Mouse (Mus musculus): Measurements from ENCODE around the gene Zbtb16. TPM values are rescaled to one million over a fixed set of nuclear protein-coding genes. Genes with fewer than 3 reads are reported as not detected.

The Zbtb16 gene
- polyA plus RNA-seq, 1 experiment from 2014 or later: 19.7 TPM

DNA sequence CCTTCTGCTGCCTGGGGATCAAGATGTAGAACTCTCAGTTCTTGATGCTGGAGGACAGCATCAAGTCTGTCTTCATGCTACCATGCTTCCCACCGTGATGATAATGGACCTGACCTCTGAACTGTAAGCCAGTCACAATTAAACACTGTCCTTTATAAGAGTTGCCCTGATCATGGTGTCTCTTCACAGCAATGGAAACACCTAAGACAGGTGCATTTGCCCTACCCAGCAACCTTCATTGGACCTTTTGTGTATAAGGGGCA lies 146.4 kb downstream of the Zbtb16 start:
- H3K4me3 ChIP-seq: no peak overlapping the region
- H3K9me3 ChIP-seq (replicated peaks): no peaks in the 10 kb centered on the region
- H3K27me3 ChIP-seq (ENCODE audit: low read depth, poor library complexity, severe bottlenecking): peaks cover 15% of the 10 kb centered on the region; the same call in 1 of the 2 replicates
- H3K4me1 ChIP-seq: peaks cover 60% of the 10 kb centered on the region
- 77% methylated on average over 1 of the region's 1 CpGs for WGBS
- H3K27ac ChIP-seq: no peak overlapping the region
- DNase-seq (ENCODE audit: low spot score): no peak
- H3K36me3 ChIP-seq: no peaks in the 10 kb centered on the region

DNA sequence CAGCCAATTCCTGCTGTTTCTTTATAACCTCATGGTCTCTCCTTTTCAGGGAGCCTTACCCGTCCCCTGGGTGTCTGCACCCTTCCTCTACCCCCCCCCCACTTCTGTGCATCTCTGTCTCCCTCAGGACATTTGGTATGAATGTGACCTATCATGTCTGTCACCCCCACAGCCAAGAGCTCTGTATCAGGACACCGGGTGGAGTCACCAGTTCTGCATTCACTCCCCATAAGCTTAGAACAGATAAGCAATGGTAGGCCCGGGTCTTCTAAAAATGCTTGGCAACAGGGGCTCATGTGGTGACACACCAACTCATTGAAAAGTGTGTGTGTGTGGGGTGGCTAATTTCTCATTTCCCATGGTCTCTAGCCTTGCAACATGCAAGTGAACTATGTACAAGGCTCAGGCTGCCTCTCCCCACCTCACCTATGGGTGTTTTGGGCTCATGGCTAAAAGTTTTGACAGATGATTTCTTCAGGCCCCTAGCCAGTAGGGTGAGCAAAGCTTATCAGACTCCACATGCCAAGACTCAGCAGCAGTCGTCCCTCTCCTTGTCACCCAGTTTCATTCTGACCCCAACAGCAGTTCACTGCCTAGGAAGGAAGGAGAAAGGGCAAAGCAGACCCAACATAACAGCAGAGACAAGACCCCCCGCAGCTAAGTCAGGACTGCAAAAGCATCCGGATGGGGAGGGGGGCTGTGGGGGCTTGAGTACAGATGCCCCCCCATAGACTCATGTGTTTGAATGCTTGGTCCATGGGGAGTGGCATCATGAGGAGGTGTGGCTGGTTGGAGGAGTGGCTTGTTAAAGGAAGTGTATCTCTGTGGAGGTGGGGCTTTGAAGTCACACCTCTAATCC lies 146.9 kb downstream of the Zbtb16 start:
- no peaks in the 10 kb centered on the region for H3K36me3 ChIP-seq
- H3K4me3 ChIP-seq: no peak overlapping the region
- no peaks in the 10 kb centered on the region for H3K9me3 ChIP-seq (replicated peaks)
- no peak for DNase-seq (ENCODE audit: low spot score)
- peaks cover 59% of the 10 kb centered on the region for H3K4me1 ChIP-seq
- peaks cover 15% of the 10 kb centered on the region; the same call in 1 of the 2 replicates for H3K27me3 ChIP-seq (ENCODE audit: low read depth, poor library complexity, severe bottlenecking)
- no peak overlapping the region; the same call in 1 of the 2 replicates for H3K27ac ChIP-seq
- 77% methylated on average over 6 of the region's 6 CpGs for WGBS

DNA sequence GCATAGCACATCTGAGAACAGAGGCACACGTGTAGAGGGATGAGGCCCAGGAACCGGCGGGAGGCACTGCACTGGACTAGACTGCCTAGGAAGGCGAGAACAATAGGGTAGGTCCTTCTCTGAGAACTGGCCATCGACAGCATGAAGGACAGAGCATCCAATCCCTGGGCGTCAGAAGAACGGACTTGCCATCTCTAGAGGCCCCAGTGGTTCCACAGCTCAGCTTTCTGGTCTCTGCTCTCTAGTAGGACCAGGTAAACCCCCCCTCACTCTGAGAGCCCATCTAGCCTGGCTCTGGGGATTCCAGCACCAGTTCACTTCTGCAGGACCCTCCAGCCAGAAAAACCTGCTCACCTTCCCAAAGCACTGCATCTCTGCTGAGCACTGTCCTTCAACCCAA lies 148.1 kb downstream of the Zbtb16 start:
- no peak for DNase-seq (ENCODE audit: low spot score)
- Histone ChIP-seq H3K4me1 (peaks cover 47% of the 10 kb centered on the region), H3K4me3 (no peak overlapping the region), H3K27me3 (ENCODE audit: low read depth, poor library complexity, severe bottlenecking) (peaks cover 15% of the 10 kb centered on the region; the same call in 1 of the 2 replicates), H3K27ac (peak overlapping the region; percentile 30; the same call in 1 of the 2 replicates), H3K9me3 (replicated peaks) (no peaks in the 10 kb centered on the region), H3K36me3 (no peaks in the 10 kb centered on the region)
- WGBS: 89% methylated on average over 7 of the region's 7 CpGs

DNA sequence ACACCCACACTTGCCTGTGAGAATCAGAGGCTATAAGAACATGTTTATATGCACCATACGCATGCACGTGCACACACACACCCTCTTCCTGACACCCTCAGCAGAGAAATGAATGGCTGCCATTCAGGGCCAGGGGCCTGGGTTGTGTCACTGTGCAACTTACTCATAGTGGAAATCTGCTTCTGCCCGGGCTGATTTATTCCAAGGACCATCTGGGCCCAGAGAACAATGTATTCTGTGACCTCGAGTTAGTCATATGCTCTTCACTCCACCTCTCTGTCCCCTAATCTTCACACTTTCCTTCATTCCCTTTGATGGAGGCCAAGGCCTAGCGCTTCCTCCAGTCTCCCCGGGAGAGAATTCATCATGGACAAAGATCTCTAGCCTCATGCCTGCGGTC lies 150.3 kb downstream of the Zbtb16 start:
- H3K36me3 ChIP-seq: no peaks in the 10 kb centered on the region
- DNase-seq (ENCODE audit: low spot score): no peak
- 56% methylated on average over 7 of the region's 7 CpGs for WGBS
- H3K9me3 ChIP-seq (replicated peaks): no peaks in the 10 kb centered on the region
- no peak overlapping the region for H3K27ac ChIP-seq
- peaks cover 18% of the 10 kb centered on the region; the same call in 1 of the 2 replicates for H3K27me3 ChIP-seq (ENCODE audit: low read depth, poor library complexity, severe bottlenecking)
- peaks cover 39% of the 10 kb centered on the region for H3K4me1 ChIP-seq
- H3K4me3 ChIP-seq: no peak overlapping the region

GRCm38 (mm10) chr9:48684144-48684543 lies 151.9 kb downstream of the Zbtb16 start:
- 94% methylated on average over 5 of the region's 5 CpGs for WGBS
- H3K4me3 ChIP-seq: no peak overlapping the region
- peaks cover 42% of the 10 kb centered on the region for H3K4me1 ChIP-seq
- 0 out of 2 replicates have a peak, but pooled peaks cover 15% of the 10 kb centered on the region for H3K27me3 ChIP-seq (ENCODE audit: low read depth, poor library complexity, severe bottlenecking)
- DNase-seq (ENCODE audit: low spot score): no peak
- no peaks in the 10 kb centered on the region for H3K9me3 ChIP-seq (replicated peaks)
- no peak overlapping the region for H3K27ac ChIP-seq
- H3K36me3 ChIP-seq: no peaks in the 10 kb centered on the region

DNA sequence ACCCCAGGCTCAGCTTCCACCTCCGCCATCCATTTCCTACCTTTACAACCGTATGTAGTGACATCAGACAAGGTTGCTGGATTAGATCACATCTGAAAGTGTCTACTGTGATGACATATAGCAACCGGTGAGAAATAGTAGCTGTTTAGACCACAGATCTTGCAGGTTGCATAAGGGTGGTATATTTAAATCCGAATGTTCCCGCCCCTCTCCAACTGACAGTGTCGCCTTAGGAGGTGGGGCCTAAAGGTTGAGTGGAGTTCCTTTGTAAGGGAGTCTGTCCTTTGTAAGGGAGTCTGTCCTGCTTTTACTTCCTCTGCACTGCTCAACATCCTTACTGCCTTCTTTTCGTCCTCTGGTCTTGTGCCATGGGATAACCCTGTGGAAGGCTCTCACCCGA lies 154.8 kb downstream of the Zbtb16 start:
- Histone ChIP-seq H3K27ac (no peak overlapping the region), H3K4me1 (peaks cover 52% of the 10 kb centered on the region), H3K4me3 (no peak overlapping the region), H3K36me3 (no peaks in the 10 kb centered on the region), H3K9me3 (replicated peaks) (no peaks in the 10 kb centered on the region), H3K27me3 (ENCODE audit: low read depth, poor library complexity, severe bottlenecking) (0 out of 2 replicates have a peak, but pooled peaks cover 3% of the 10 kb centered on the region)
- WGBS: 91% methylated on average over 8 of the region's 8 CpGs
- no peak for DNase-seq (ENCODE audit: low spot score)

DNA sequence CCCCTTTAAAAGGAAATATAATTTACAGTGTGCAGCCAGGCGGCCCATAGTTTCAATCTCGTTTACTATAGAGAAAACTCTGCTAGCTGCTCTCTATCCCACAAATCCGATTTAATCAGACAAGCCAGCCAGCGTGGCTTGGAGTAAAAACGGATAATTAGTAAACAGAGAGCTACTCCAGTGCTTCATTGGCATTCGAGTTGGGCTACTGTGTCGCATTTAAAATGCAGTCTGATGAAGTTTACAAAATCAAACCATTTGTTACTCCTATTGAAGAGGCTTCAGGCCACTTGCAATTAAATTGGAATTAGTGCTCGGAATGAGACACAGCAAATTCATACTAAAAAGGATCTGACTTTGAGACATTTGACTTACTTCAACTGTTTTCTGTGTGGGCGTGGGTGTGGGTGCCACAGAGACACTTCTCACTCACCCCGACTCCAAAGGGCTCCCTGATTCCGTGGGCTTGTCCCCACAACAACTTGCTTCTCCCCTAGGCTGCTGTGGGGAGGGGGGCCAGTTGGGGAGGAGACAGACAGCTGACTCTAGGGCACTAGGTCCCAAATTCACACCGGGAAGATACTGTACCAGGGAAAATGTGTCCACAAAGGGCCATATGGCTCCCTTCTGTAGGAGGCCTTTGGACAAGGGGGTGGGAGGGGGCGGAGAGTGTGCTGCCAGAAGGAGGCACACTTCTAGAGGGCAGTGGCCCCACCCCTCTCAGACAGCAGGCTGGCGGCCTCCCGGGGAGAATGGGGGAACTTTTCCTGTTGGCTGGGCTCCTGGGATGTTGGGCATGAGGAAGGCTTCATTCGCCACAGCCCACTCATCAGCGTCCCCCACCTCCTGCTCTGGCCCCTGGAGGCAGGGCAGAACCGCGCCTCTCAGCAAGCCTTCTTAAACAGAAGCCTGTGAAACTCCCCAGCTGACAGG lies 157.3 kb downstream of the Zbtb16 start:
- H3K4me1 ChIP-seq: peaks cover 57% of the 10 kb centered on the region
- no peak for DNase-seq (ENCODE audit: low spot score)
- H3K36me3 ChIP-seq: no peaks in the 10 kb centered on the region
- H3K9me3 ChIP-seq (replicated peaks): no peaks in the 10 kb centered on the region
- 0 out of 2 replicates have a peak, but pooled peaks cover 3% of the 10 kb centered on the region for H3K27me3 ChIP-seq (ENCODE audit: low read depth, poor library complexity, severe bottlenecking)
- H3K4me3 ChIP-seq: no peak overlapping the region
- 29% methylated on average over 19 of the region's 19 CpGs for WGBS
- H3K27ac ChIP-seq: peak overlapping the region; percentile 73

- peaks cover 80% of the 10 kb centered on the region for H3K4me1 ChIP-seq
- peak overlapping the region; percentile 28 for H3K4me3 ChIP-seq
- H3K27me3 ChIP-seq (ENCODE audit: low read depth, poor library complexity, severe bottlenecking): peaks cover 15% of the 10 kb centered on the region; the same call in 1 of the 2 replicates
- no peaks in the 10 kb centered on the region for H3K9me3 ChIP-seq (replicated peaks)
- peak; percentile 79 for DNase-seq (ENCODE audit: low spot score)
- H3K27ac ChIP-seq: peak overlapping the region; percentile 74
- H3K36me3 ChIP-seq: no peaks in the 10 kb centered on the region
- 7% methylated on average over 11 of the region's 11 CpGs for WGBS
Measured at GRCm38 (mm10) chr9:48675151-48675790, 160.8 kb downstream of the Zbtb16 start.

GRCm38 (mm10) chr9:48674359-48675015 lies 161.5 kb downstream of the Zbtb16 start:
- Histone ChIP-seq H3K27me3 (ENCODE audit: low read depth, poor library complexity, severe bottlenecking) (peaks cover 15% of the 10 kb centered on the region; the same call in 1 of the 2 replicates), H3K36me3 (no peaks in the 10 kb centered on the region), H3K9me3 (replicated peaks) (no peaks in the 10 kb centered on the region), H3K4me3 (peak overlapping the region; percentile 28), H3K4me1 (peaks cover 82% of the 10 kb centered on the region), H3K27ac (peak overlapping the region; percentile 74)
- no peak for DNase-seq (ENCODE audit: low spot score)
- WGBS: 17% methylated on average over 11 of the region's 11 CpGs

GRCm38 (mm10) chr9:48673804-48674203 lies 162.2 kb downstream of the Zbtb16 start:
- Histone ChIP-seq H3K9me3 (replicated peaks) (no peaks in the 10 kb centered on the region), H3K36me3 (no peaks in the 10 kb centered on the region), H3K4me3 (no peak overlapping the region), H3K4me1 (peaks cover 77% of the 10 kb centered on the region), H3K27ac (peak overlapping the region; percentile 74), H3K27me3 (ENCODE audit: low read depth, poor library complexity, severe bottlenecking) (peaks cover 15% of the 10 kb centered on the region; the same call in 1 of the 2 replicates)
- 51% methylated on average over 5 of the region's 5 CpGs for WGBS
- DNase-seq (ENCODE audit: low spot score): no peak

DNA sequence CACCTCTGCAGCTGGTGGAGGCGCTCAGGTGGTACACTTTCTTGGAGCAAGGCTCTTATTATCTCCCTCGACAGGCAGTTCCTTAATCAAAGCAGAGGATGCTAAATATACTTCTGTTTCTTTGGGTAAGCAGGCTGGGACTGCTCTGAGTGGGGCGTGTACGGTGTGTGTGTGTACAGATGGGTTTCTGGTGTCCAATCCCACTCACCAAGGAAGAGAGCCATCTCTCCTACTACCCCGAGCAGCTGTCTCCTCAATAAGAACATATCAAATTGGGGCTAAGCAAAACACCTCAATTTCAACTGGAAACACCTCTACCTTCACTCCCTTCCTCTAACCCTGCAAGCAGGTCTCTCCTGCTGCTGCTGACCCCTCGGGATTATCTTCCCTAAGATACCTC lies 162.8 kb downstream of the Zbtb16 start:
- Histone ChIP-seq H3K27ac (peak overlapping the region; percentile 74), H3K27me3 (ENCODE audit: low read depth, poor library complexity, severe bottlenecking) (peaks cover 15% of the 10 kb centered on the region; the same call in 1 of the 2 replicates), H3K36me3 (no peaks in the 10 kb centered on the region), H3K4me1 (peaks cover 72% of the 10 kb centered on the region), H3K9me3 (replicated peaks) (no peaks in the 10 kb centered on the region), H3K4me3 (no peak overlapping the region)
- no peak for DNase-seq (ENCODE audit: low spot score)
- 71% methylated on average over 6 of the region's 6 CpGs for WGBS

- Histone ChIP-seq H3K27me3 (ENCODE audit: low read depth, poor library complexity, severe bottlenecking) (peaks cover 18% of the 10 kb centered on the region), H3K4me1 (peaks cover 60% of the 10 kb centered on the region), H3K27ac (no peak overlapping the region), H3K9me3 (replicated peaks) (no peaks in the 10 kb centered on the region), H3K4me3 (no peak overlapping the region), H3K36me3 (no peaks in the 10 kb centered on the region)
- DNase-seq (ENCODE audit: low spot score): no peak
Measured at GRCm38 (mm10) chr9:48671841-48672240, 164.2 kb downstream of the Zbtb16 start.
